Mouse (Mus musculus): ENCODE data around the gene Slc4a8.

DNA sequence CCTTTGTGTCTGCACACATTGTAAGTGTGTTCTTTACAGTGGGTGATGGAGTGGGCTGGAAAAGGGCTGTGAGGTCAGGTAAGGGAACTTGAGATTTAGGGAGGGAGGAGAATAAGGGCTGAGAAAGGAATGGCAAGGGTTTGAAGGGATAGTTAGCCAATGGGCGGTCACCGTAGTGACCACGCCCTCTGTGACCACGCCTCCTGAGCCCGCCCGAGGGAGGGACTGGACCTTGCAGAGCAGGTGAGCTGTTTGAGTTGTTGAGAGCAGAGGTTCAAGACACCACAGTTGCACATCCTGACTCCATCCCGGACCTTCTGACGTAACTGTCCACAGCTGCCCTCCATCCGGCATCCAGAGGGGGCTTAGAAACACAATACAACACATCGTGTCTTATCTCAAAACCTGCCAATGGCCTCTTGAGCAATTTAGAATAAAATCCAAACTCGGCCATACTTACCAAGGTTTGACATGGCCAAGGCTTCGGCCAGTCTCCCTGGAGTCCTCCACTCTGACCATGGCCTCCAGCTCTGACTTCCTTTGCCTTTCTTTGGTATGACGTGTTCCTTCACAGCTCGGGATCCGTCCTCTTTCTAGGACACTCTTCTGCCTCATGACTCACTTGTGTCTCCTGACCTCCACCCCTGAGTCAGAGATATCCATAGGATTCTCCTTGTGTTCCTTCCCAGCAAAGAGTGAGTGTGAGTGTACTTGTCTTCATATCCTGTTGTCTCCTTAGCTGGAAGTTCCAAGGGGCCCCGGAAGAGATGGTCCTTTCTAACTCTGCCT, 2.8 kb downstream of the Slc4a8 start:
- TF ChIP-seq E2F4 (IDR thresholded peaks at IDR 0.05; ENCODE audit: insufficient read depth) (no peak), POLR2A (IDR thresholded peaks at IDR 0.05; ENCODE audit: insufficient read length, low read depth) (no peak), CEBPB (IDR thresholded peaks at IDR 0.05; ENCODE audit: insufficient read depth, poor library complexity, severe bottlenecking) (no peak), POLR2AphosphoS2 (IDR thresholded peaks at IDR 0.05; ENCODE audit: insufficient read length, low read depth) (no peak), USF1 (IDR thresholded peaks at IDR 0.05; ENCODE audit: low read depth) (peak; percentile 29), MYOG (IDR thresholded peaks at IDR 0.05; ENCODE audit: control insufficient read depth in 1 of 3, insufficient read depth in 1 of 3, insufficient read length in 2 of 3, low read depth in 2 of 3) (no peak)
